Mouse (Mus musculus): ENCODE measurements at regions not wholly inside any gene's neighbourhood (a gene's known extent, or its start where the extent isn't known, plus 50 kb on each side); places are given as distances from the start of the nearest gene placed in this dataset.

- TF ChIP-seq CTCF (IDR thresholded peaks at IDR 0.05; ENCODE audit: low read depth) (no peak), EP300 (IDR thresholded peaks at IDR 0.05; ENCODE audit: low read depth) (no peak)
These were observed 462.7 kb downstream of the Rnf144b start for GRCm38 (mm10) chr13:47585158-47585557.

Data from heart, postnatal 0 days (tissue).